Mouse (Mus musculus) embryonic facial prominence, embryonic 14.5 days (tissue): Measurements from ENCODE around the gene Rassf3. TPM values are rescaled to one million over a fixed set of nuclear protein-coding genes. Genes with fewer than 3 reads are reported as not detected.

Experiments
- ATAC-seq: fragments of 200-750 bp; cut with Nextera tagmentation; 2 replicates; pipeline ENCODE4 v1.8.0; 2017; ENCODE audit warnings: low read depth, moderate number of reproducible peaks, moderate TSS enrichment
- DNase-seq: peaks from one replicate; pipeline ENCODE4 v3.0.0-alpha.2; 2015; ENCODE audit warnings: low spot score
- H3K27ac ChIP-seq: fragments of 300-500 bp; sonication (generic); replicated peaks from 2 replicates; pipeline ENCODE4 v1.5.1; 2014; ENCODE audit warnings: low read depth, mild to moderate bottlenecking, low read length, moderate library complexity
- H3K27me3 ChIP-seq: fragments of 300-500 bp; sonication (generic); replicated peaks from 2 replicates; pipeline ENCODE4 v1.6.1; 2014; ENCODE audit warnings: low read length; ENCODE audit not compliant: control insufficient read depth, insufficient read depth
- H3K36me3 ChIP-seq: fragments of 300-500 bp; sonication (generic); 2 replicates; pipeline ENCODE4 v1.6.1; 2014; ENCODE audit warnings: low read length, mixed read lengths; ENCODE audit not compliant: control insufficient read depth, insufficient read depth
- H3K4me1 ChIP-seq: fragments of 300-500 bp; sonication (generic); 2 replicates; pipeline ENCODE4 v1.6.1; 2014; ENCODE audit warnings: antibody characterized with exemption, low read length; ENCODE audit not compliant: control insufficient read depth, insufficient read depth
- H3K4me2 ChIP-seq: fragments of 300-500 bp; sonication (generic); 2 replicates; pipeline ENCODE4 v1.6.1; 2014; ENCODE audit warnings: low read depth, mild to moderate bottlenecking, low read length, moderate library complexity, mixed read lengths
- H3K4me3 ChIP-seq: fragments of 300-500 bp; sonication (generic); 2 replicates; pipeline ENCODE4 v1.5.1; 2014; ENCODE audit warnings: low read depth, mild to moderate bottlenecking, low read length
- H3K9ac ChIP-seq: fragments of 300-500 bp; sonication (generic); 2 replicates; pipeline ENCODE4 v1.6.1; 2014; ENCODE audit warnings: low read depth, mild to moderate bottlenecking, low read length, moderate library complexity, mixed read lengths
- H3K9me3 ChIP-seq: fragments of 300-500 bp; sonication (generic); 2 replicates; pipeline ENCODE4 v1.6.1; 2016; ENCODE audit warnings: low read length; ENCODE audit not compliant: control insufficient read depth
- WGBS: fragments of 180-500 bp; shearing (Covaris S2); extraction: QIAGEN DNeasy Blood & Tissue Kit; methylation state at CpG from one replicate; pipeline ENCODE4 v1.1.7; 2014; 5-methylcytosine and 5-hydroxymethylcytosine counted together
- polyA plus RNA-seq: library from polyadenylated mRNA; unstranded; fragments of >200 nt; fragmentation: Nextera tagmentation; extraction: Ambion mirVana; gene quantifications from 2 replicates; pipeline ENCODE4 v1.2.1, GENCODE M21; 2014

Rassf3 gene
- polyA plus RNA-seq, 1 experiment from 2014 or later: 27.0 TPM

DNA sequence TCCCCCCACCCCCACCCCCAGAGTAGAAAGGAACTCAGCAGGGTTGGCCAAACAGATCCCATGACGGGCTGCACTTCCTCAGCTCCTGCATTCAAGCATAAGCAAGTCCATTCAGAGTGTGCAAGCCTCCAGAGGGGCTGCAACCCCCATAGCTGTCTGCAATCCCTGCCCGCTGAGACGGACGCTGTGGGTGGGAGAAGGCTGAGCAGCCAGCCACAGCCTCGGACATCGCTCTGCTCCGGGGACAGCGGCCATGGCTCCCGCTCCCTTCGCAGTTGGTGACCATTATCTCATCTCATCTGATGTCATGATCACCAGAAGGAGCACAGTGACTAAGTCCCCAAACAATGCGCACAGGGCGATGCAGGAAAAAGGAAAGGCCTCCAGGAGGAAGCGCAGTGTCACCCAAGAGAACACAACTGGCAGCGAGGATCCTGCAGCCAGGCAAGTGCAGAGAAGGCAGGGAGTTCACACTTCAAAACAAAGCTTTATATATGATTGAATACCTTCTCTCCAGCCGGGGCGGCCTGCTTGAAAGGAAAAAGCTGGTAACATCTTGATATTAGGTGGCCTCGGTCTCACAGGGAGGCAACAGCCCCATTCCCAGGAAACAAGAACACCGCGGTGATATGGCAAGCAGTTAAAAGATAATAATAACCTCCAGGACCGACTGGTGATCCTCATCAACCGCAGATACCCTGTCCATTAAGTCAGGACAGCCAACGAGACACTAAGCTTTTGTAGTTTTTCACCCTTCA is 14.6 kb downstream of the Rassf3 start:
- H3K27ac ChIP-seq: peak overlapping the region; percentile 70; the same call in 1 of the 2 replicates
- 0 out of 2 replicates have a peak overlapping the region, but pooled peaks have one; percentile 10 for H3K4me3 ChIP-seq
- H3K27me3 ChIP-seq: no peaks in the 10 kb centered on the region
- peak overlapping the region; percentile 49; the same call in 1 of the 2 replicates for H3K9ac ChIP-seq
- H3K9me3 ChIP-seq: no peaks in the 10 kb centered on the region
- H3K4me1 ChIP-seq: peaks cover 40% of the 10 kb centered on the region
- peak overlapping the region; percentile 41 for H3K4me2 ChIP-seq
- DNase-seq (peak; percentile 62), ATAC-seq (peak; percentile 55; the same call in 1 of the 2 replicates)
- no peaks in the 10 kb centered on the region for H3K36me3 ChIP-seq
- WGBS: 17% methylated on average over 22 of the region's 22 CpGs

DNA sequence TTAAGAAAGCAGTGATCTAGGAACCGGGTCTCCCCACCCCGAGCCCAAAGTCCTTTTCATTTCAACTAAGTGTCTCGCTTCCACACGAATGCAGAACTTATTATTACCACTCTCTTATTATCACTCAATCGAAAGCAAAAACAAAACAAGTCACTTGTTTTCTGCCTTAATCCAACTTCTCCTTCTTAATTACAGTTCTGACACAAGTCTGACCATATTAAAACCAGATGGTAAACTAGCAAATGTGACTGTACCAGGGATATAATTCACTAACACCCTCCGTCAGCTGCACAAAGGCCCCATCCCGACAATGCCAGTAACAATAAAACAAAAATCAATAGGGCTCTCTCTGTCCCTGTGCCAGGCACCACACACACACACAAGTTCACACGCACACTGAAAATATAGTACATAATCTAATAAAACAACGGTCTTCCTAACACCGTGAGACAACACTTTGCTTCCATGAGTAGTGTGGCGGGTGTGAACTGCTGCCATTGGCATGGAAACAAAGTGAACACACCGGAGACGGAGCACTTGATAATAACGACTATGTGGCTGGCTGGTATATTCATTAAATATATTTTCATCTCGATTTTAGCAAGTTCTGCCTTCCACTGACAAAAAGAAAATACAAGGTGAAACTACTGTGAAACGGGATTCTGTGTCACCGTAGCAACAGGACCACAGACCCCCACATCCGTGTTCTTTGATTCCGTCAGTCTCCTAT is 16.9 kb downstream of the Rassf3 start:
- Histone ChIP-seq H3K9me3 (no peaks in the 10 kb centered on the region), H3K9ac (no peak overlapping the region), H3K4me1 (peaks cover 43% of the 10 kb centered on the region), H3K27ac (no peak overlapping the region), H3K27me3 (no peaks in the 10 kb centered on the region), H3K36me3 (no peaks in the 10 kb centered on the region), H3K4me3 (no peak overlapping the region), H3K4me2 (peak overlapping the region; percentile 2; the same call in 1 of the 2 replicates)
- ATAC-seq (no peak), DNase-seq (no peak)
- WGBS: 64% methylated on average over 19 of the region's 19 CpGs

DNA sequence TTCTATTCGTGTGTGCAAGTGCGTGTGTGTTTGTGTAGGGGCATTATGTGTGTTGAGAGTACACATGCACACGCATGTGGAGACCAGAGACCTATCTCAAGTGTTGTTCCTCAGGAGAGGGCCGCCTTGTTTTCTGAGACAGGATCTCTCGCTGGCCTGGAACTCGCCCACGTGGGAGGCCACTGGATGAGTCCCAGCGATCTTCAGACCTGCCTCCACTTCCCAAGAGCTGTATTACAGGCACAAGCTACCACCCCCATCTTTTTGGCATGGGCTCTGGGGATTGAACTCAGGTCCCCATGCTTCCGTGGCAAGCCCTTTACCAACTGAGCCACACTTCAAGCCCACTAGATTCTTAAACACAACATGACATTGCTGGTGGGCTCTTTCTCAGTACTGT is 17.7 kb downstream of the Rassf3 start:
- no peak overlapping the region for H3K4me3 ChIP-seq
- no peaks in the 10 kb centered on the region for H3K27me3 ChIP-seq
- H3K9ac ChIP-seq: no peak overlapping the region
- no peak overlapping the region for H3K27ac ChIP-seq
- WGBS: 76% methylated on average over 9 of the region's 9 CpGs
- ATAC-seq (no peak), DNase-seq (no peak)
- H3K36me3 ChIP-seq: no peaks in the 10 kb centered on the region
- peaks cover 46% of the 10 kb centered on the region for H3K4me1 ChIP-seq
- no peaks in the 10 kb centered on the region for H3K9me3 ChIP-seq
- no peak overlapping the region for H3K4me2 ChIP-seq

DNA sequence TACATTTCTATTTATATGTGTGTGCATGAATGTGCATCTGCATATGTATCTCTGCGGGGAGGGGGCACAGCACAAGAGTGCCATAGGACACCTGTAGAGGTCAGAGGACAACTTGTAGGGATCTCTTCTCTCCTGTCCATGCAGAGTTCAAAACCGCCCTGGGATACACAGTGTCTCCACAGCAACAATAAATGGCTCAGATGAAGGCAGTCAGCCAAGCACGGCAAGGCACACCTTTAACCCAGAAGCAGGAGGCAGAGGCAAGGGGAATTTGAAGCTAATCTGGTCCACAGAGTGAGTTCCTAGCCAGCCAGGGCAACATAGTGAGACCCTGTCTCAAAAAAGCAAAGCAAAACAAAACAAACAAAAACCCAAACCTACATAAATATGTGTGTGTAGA is 18.8 kb downstream of the Rassf3 start:
- DNase-seq (no peak), ATAC-seq (no peak)
- H3K36me3 ChIP-seq: no peaks in the 10 kb centered on the region
- H3K27me3 ChIP-seq: no peaks in the 10 kb centered on the region
- peaks cover 44% of the 10 kb centered on the region for H3K4me1 ChIP-seq
- no peak overlapping the region for H3K9ac ChIP-seq
- H3K27ac ChIP-seq: no peak overlapping the region
- no peak overlapping the region for H3K4me3 ChIP-seq
- no peaks in the 10 kb centered on the region for H3K9me3 ChIP-seq
- H3K4me2 ChIP-seq: no peak overlapping the region
- 71% methylated on average over 3 of the region's 3 CpGs for WGBS

DNA sequence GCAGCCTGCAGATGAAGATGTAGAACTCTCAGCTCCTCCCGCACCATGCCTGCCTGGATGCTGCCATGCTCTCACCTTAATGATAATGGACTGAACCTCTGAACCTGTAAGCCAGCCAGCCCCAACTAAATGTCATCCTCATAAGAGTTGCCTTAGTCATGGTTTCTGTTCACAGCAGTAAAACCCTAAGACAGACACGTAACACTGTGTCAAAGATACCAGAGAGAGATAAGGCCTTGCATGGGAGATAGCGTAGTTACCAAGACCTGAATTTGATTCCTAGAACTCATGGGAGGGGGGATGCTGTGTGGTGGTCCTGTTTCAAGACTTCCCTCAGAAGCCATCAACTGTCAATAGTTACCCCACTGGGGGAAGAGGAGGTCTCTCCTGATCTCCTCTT is 20.6 kb downstream of the Rassf3 start:
- no peaks in the 10 kb centered on the region for H3K9me3 ChIP-seq
- DNase-seq: no peak
- H3K4me2 ChIP-seq: no peak overlapping the region
- no peaks in the 10 kb centered on the region for H3K27me3 ChIP-seq
- H3K27ac ChIP-seq: no peak overlapping the region
- no peak overlapping the region for H3K4me3 ChIP-seq
- H3K4me1 ChIP-seq: peaks cover 31% of the 10 kb centered on the region
- 96% methylated on average over 3 of the region's 3 CpGs for WGBS
- H3K9ac ChIP-seq: no peak overlapping the region
- no peaks in the 10 kb centered on the region for H3K36me3 ChIP-seq
- ATAC-seq: no peak

DNA sequence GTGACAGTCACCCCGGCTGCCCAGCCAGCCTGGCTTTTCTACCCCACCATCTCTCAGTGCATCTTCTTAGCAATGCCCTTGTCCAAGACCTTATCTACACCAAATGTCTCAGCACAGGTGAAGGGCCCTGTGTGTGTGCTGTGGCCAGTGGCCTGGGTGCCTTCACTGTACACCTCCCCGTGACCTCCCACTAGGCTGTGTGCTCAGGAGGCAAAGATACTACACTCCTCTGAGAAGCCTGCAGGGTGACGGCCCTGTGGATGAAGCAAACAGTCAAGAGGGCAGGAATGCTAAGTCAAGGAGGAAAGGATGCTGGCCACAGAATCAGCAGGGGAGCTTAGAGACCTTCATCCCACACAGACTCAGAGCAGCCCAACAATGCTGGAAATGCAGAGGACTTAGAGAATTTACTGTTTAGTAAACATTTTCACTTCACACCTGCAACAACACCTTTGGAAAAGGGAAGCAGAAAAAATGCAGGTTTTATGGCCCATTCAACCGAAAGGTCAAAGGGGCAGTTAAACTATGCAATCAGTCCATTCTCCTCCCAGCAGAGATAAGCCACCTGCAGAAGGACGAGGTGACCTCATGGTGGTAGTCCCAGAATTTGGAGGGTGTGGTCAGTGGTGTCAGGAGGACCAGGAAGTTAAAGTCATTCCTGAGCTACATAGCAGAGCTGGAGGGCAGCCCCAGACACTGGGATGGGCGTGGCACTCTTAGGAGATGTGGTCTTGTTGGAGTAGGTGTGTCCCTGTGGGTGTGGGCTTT is 21.3 kb downstream of the Rassf3 start:
- H3K27me3 ChIP-seq: no peaks in the 10 kb centered on the region
- no peak overlapping the region for H3K9ac ChIP-seq
- no peaks in the 10 kb centered on the region for H3K36me3 ChIP-seq
- H3K4me1 ChIP-seq: peaks cover 26% of the 10 kb centered on the region
- WGBS: 71% methylated on average over 6 of the region's 6 CpGs
- no peak overlapping the region for H3K4me3 ChIP-seq
- no peaks in the 10 kb centered on the region for H3K9me3 ChIP-seq
- no peak for ATAC-seq
- H3K4me2 ChIP-seq: no peak overlapping the region
- no peak overlapping the region for H3K27ac ChIP-seq
- no peak for DNase-seq

DNA sequence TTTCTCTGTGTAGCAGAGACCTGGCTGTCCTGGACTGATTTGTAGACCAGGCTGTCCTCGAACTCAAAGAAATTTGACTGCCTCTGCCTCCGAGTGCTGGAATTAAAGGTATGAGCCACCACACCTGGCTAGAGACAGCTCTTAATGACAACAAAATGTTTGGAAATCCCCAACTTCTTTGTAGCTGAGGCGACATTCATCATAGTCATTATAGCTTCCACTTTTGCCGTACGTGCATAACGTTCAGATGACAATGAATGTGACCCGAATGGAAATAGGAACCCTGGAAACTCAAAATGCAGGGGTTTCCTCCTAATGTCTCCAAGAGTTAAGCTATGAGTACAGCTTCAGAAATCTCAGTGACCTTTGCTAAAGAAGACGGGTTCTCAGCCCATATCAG is 22.1 kb downstream of the Rassf3 start:
- DNase-seq (no peak), ATAC-seq (no peak)
- H3K9ac ChIP-seq: no peak overlapping the region
- WGBS: 68% methylated on average over 8 of the region's 8 CpGs
- H3K27me3 ChIP-seq: no peaks in the 10 kb centered on the region
- peaks cover 18% of the 10 kb centered on the region for H3K4me1 ChIP-seq
- no peak overlapping the region for H3K4me2 ChIP-seq
- H3K27ac ChIP-seq: no peak overlapping the region
- no peaks in the 10 kb centered on the region for H3K36me3 ChIP-seq
- H3K4me3 ChIP-seq: no peak overlapping the region
- no peaks in the 10 kb centered on the region for H3K9me3 ChIP-seq

DNA sequence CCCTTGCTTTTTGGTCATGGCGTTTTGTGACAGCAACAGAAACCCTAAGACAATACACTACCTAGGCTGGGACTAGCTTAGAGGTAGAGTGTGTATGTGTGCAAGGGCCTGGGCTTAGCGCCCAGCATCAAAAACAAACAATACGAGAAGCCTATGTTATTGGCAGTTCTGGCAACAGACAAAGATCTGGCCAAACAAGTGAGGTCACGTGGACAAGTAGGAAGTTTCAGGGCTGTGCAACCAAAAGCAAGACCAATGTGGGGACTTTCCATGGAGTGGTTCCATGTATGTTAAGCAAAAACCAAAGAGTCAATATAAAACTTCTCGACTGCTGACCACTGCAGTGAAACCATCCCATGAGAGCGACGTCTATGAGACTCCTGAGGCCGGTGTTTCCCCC is 30.3 kb downstream of the Rassf3 start:
- H3K4me3 ChIP-seq: no peak overlapping the region
- H3K27ac ChIP-seq: no peak overlapping the region
- 88% methylated on average over 8 of the region's 8 CpGs for WGBS
- no peaks in the 10 kb centered on the region for H3K9me3 ChIP-seq
- H3K36me3 ChIP-seq: no peaks in the 10 kb centered on the region
- no peaks in the 10 kb centered on the region for H3K27me3 ChIP-seq
- DNase-seq: no peak
- no peak overlapping the region for H3K9ac ChIP-seq
- H3K4me1 ChIP-seq: peaks cover 4% of the 10 kb centered on the region; the same call in 1 of the 2 replicates
- ATAC-seq: no peak
- no peak overlapping the region for H3K4me2 ChIP-seq
